Mouse (Mus musculus) embryonic fibroblast, embryonic 13.5 days (primary cell): ENCODE measurements around the gene March11.

Source experiments
- CTCF ChIP-seq: IDR thresholded peaks from 2 replicates; pipeline ENCODE4 v1.5.1; 2011; ENCODE audit warnings: mild to moderate bottlenecking, control low read depth, low read length, moderate library complexity, borderline replicate concordance; ENCODE audit not compliant: insufficient read depth
- POLR2A ChIP-seq: IDR thresholded peaks from 2 replicates; pipeline ENCODE4 v1.6.1; 2011; ENCODE audit warnings: low read depth, mild to moderate bottlenecking, control low read depth, low read length, moderate library complexity

DNA sequence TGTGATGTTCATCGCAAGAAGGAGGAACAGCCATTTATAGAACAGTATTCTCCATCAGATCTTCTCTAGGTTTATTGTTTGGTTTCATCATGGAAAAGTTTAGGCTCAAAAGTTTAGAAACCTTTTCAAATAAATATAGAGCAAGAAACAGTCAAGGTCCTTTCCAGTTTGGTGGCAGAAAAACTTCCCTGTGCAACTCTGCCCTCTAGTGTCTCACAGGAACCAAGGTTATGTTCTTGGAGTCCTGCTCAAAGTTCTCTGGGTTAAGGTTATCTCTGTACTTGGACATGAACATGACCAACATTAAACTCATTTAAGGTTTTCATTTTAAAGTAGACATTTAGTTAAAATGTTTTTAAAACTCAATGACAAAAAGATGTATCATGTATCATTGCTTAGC, 18.3 kb downstream of the March11 start:
- TF ChIP-seq POLR2A = no peak
- TF ChIP-seq CTCF = no peak
